Mouse (Mus musculus) gastrocnemius, adult 2 months (tissue): ENCODE results near the gene Olfr837. TPM values are rescaled to one million over a fixed set of nuclear protein-coding genes. Genes with fewer than 3 reads are reported as not detected.
"Not testable (repeated sequence)": the region's sequence is repeated elsewhere in the genome, so short reads cannot be mapped to it uniquely, and the experiment has no call there.

ENCODE experiments used
- DNase-seq: peaks from one replicate; pipeline ENCODE4 v3.0.0; 2022
- H3K27ac ChIP-seq: fragments of 200-600 bp; 2 replicates; pipeline ENCODE4 v1.8.1; 2022; ENCODE audit warnings: mild to moderate bottlenecking
- H3K4me3 ChIP-seq: fragments of 200-600 bp; 2 replicates; pipeline ENCODE4 v1.8.1; 2022; ENCODE audit warnings: mild to moderate bottlenecking, moderate library complexity
- CTCF ChIP-seq: fragments of 200-600 bp; IDR thresholded peaks from 2 replicates; pipeline ENCODE4 v1.8.1; 2022; ENCODE audit warnings: antibody characterized with exemption, mild to moderate bottlenecking, moderate library complexity
- intact Hi-C: fragments of 180-260 bp; cut with DNase I; formaldehyde crosslinking; loops from one replicate; pipeline ENCODE4 v1.15.1; 2025
- long read RNA-seq, 2 experiments: library from polyadenylated mRNA; stranded (forward); transcript quantifications; one replicate each; pipeline ENCODE4 v2.0.0; 2021
- total RNA-seq, 2 experiments: library from RNA; stranded (reverse); gene quantifications; 2 replicates each; pipeline ENCODE4 v1.2.3; 2021

Gene Olfr837
- total RNA-seq = not detected
- long read RNA-seq, experiment 1 = 0 reads
- long read RNA-seq, experiment 2 = 0 reads

DNA sequence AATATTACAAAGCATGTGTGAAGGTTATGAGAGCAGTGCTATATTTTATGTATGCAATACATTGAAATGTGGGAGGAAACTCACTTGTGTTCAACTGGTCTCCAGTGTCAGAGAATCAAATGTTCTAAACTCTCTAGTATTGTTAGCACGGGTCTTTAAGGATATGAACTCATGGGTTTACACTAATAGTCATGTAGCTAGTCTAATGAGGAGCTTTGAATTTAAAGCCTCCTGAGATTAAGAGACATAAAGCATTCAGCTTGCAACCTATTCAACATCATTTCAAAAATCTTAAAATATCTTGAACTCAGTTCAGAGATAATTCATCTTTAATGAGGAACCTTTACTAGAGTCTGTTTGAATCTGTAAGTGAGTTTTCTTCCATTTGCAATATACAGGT, at the start of gene Olfr837:
Gene Olfr837 (plus strand): TSS at position 301 of the 400 bp plus-strand sequence.
- intact Hi-C loops = no loop called here
- TF ChIP-seq CTCF = no peak
- Histone ChIP-seq H3K27ac (no peak within 1 kb of the TSS), H3K4me3 (no peak within 1 kb of the TSS)
- no peak for DNase-seq

DNA sequence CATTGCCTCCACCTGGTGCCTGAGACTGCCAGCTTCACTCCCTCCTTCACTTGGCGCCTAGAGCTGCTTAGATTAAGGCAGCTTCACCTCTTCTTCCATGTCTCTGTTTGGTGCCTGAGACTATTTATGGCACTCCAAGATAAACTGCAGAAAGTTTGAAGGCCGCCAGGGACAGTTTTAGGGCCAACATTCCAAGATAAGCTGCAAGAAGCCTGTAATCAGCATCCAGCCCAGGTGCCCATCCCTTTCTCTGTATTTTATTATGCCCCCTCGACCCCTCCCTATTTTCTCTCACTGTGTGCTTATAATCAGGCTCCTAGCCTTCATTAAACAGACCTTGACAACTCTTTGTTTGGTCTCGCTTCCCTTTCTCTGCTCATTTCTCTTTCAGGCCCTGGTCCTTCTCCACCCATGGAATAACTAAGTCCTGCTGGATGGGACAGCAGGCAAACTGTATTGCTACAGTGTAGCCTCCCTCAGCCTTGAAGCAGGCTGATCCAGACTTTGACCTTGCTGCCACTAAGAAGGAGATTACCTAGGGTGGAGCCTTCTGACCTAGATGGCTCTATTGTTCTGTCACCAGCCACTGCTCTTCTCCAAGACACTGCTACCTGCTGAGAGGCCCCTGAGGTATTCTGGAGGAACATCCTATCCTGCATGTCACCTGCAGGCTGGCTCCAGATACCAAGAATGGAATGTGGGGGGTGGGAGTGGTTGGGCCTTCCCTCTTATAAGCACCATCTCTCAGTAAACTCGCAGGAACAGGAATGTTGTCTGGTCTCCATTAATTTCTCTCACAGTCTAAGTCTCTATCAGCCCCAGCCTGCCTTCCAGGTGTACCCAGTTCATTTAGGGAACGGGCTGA, 43.0 kb upstream of the Olfr837 start:
- DNase-seq, intact Hi-C loops, H3K4me3 ChIP-seq, H3K27ac ChIP-seq: not testable (repeated sequence)

DNA sequence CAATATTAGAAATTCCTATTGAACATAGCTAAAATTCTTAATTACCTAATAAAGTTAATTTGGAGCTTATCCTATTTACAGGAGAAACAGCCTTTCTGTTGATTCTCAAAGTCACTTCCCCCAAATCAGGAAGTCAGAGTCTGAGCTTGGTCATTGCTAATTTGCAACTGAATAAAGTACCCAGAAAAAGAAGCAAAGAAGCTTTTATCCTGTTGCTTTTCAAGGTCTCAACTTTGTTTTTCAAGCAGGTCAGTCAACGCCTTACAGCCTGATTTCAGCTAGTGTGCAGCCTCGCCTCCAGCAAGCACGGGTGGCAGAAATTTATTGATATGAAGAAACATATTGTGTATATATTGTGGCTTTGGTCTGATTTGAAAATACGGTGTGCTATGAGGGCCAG, 38.8 kb upstream of the Olfr837 start:
- intact Hi-C loops = no loop called here
- DNase-seq = no peak
- Histone ChIP-seq H3K27ac (no peak overlapping the region), H3K4me3 (no peak overlapping the region)
- no peak for TF ChIP-seq CTCF

DNA sequence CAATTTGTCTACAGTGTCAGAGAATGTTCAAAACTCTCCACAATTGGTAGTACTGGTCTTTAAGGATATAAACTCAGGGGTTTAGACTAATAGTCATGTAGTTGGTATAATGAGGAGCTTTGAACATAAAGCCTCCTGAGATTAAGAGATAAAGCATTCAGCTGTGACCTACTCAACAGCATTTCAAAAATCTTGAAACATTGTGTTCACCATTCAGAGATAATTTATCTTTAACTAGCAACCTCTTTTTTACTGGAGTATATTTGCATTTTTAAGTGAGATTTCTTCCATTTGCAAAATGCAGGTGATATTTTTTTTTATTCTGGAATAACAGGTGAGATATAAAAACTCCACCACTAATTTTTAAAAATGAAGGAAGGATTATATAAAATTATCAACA, 16.0 kb upstream of the Olfr837 start, which contains the start of gene Olfr836:
Gene Olfr836 (plus strand): TSS at position 301 of the 400 bp plus-strand sequence.
- Histone ChIP-seq H3K27ac (no peak within 1 kb of the TSS), H3K4me3 (no peak within 1 kb of the TSS)
- DNase-seq = no peak
- no peak for TF ChIP-seq CTCF
- intact Hi-C loops = no loop called here

DNA sequence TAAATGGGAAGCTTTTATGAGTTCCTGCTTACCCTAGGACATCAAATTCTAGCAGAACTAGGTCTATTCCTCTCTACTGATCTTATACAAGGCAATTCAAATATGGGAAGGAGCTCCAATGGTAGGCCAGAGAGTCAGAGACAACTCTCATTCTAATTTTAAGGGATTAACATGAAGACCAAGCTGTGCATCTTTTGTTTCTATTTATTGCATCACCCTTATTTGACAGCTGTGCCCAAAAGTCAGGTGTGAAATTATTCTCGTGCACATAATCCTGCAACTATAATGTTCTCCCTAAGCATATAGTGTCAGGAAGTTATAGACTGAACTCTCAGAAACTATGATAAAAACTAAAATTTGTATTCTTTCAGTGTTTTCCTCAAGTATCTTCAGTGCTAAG, 41.1 kb downstream of the Olfr837 start, which contains the start of gene Olfr839-ps1:
Gene Olfr839-ps1 (minus strand): TSS at position 101 of the 400 bp plus-strand sequence.
- intact Hi-C loops = no loop called here
- TF ChIP-seq CTCF = no peak

More for the DNA sequence above, 41.1 kb downstream of the Olfr837 start, which contains the start of gene Olfr839-ps1:
- Histone ChIP-seq H3K4me3 (no peak within 1 kb of the TSS), H3K27ac (no peak within 1 kb of the TSS)
- no peak for DNase-seq

Other genes starting within 250 kb of the Olfr837 start
- gene Olfr832, start 199.2 kb upstream of the Olfr837 start, total RNA-seq = not detected
- gene Olfr834, start 148.3 kb upstream of the Olfr837 start, total RNA-seq = not detected
- gene Olfr835, start 103.6 kb upstream of the Olfr837 start, total RNA-seq = not detected
- gene Olfr836, start 15.9 kb upstream of the Olfr837 start, total RNA-seq = not detected
- not detected for gene Olfr839-ps1, start 41.0 kb downstream of the Olfr837 start, total RNA-seq
- not detected for gene Olfr843, start 115.7 kb downstream of the Olfr837 start, total RNA-seq
- gene Olfr844, start 180.0 kb downstream of the Olfr837 start, total RNA-seq = not detected
- gene Olfr845, start 200.1 kb downstream of the Olfr837 start, total RNA-seq = not detected
- gene Olfr846, start 227.7 kb downstream of the Olfr837 start, total RNA-seq = not detected
- not detected for gene Olfr847, start 242.4 kb downstream of the Olfr837 start, total RNA-seq